Mouse (Mus musculus) CD4-positive, CD25-positive, alpha-beta regulatory T cell, adult 4 months (primary cell): Measurements from ENCODE around the gene Arid3a. TPM values are rescaled to one million over a fixed set of nuclear protein-coding genes. Genes with fewer than 3 reads are reported as not detected.

ENCODE experiments used
- ATAC-seq: one replicate; pipeline ENCODE4 v1.8.0; 2017
- polyA plus RNA-seq, 2 experiments: library from polyadenylated mRNA; unstranded; fragments of 100-300 nt; shearing (Covaris generic); gene quantifications; one replicate each; pipeline ENCODE4 v1.2.1; 2017

Arid3a gene
- polyA plus RNA-seq, 2 experiments from 2014 or later: 2.7 to 3.3 TPM

DNA sequence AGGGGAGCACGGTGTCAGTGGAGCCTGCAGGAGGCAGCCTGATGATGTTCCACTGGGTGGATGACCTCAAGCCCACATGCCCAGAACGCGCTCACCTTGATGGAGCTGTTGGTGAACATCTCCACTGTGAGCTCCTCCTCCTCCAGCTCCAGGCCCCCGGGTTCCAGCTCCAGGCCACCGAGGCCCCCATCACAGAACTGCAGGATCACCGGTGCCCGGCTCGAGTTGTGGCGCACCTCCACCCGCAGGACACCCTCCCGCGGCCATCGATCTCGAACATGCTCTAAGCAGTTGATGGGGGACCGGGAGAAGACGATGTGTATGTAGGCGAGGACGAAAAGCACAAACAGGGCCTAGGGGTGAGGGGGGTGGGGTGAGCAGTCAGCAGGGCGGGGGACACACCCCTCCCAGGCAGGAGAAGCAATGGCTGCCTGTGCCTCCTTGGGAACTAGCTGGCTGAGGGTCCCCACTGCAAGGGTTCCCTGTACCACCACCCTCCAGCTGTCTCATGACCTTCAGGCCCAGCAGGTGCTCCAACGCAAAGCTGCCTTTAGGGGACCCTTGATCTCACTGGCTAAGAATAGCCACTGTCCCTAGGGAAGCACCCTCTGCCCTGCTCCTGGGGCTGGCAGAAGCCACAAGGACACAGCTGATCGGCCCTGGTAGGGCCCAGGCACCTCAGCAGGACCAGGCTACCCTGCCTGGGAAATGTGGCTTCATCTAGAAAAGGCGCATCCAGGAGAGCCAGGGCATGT lies 52.7 kb downstream of the Arid3a start:
- ATAC-seq: no peak

DNA sequence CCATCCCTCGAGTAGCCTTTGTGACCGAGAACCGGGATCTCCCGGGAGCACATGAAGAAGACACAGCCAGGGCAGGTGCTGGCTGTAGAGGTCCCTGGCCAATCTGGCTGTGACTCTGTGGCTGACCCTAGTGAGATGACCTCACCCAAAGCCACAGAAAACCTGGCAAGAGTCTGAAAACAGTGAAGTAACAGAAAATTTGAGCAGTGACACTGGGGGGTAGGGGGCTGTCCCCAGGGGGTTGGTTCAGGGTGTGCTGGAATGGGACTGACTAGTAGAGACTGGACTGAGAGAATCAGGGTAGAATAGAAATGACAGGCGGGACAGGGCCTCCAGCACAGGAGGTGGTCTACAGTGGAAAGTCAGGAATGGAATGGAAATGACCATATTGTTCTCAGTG lies 56.4 kb downstream of the Arid3a start:
- ATAC-seq: no peak

DNA sequence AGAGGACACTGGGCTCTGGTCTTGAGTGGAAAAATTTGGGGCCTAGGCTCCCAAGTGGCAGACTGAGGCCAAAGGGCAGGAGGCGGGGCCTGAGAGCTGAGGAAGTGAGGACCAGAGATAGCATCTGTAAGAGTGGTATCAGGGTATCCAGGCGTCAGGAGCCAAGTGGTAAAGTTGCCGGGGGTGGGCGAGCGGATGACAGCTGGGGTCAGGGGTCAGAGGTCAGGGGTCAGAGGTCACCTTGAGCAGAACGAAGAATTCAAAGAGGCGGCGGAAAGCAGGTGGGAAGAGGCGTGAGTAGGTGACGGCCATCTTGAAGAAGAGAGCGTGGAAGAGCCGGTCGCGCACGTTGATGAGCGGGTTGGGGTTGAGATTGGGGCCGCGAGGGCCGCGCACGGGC lies 56.8 kb downstream of the Arid3a start:
- ATAC-seq: no peak

DNA sequence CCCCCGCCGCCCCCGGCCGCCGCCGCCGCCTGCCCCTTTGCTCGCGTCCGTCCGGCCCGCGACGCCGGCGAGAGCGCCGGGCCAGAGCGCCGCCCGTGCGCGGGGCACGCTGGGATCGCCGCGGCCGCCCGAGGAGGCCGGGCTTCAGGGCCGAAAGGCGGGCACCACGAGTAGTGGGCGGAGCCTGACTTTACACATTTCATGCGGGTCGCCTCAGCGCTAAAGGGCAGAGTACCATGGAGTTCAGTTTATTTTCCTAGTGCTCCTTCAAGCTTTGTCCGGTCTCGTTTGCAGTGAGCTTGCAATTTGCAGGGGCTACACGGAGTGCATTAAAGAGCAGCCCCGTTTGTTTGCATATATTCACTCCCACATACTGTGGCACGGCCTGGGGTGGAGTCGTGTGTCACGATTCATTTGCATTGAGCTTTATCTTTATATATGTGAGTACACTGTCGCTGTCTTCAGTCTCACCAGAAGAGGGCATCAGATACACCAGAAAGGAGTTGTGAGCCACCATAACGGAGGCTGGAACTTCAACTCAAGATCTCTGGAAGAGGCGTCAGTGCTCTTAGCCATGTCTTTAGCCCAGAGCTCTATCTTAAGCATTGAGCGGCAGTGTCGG lies 57.5 kb downstream of the Arid3a start, which contains the start of gene Tmem259:
Gene Tmem259 (minus strand): TSS at position 136 of the 622 bp plus-strand sequence.
- ATAC-seq: peak; percentile 67

DNA sequence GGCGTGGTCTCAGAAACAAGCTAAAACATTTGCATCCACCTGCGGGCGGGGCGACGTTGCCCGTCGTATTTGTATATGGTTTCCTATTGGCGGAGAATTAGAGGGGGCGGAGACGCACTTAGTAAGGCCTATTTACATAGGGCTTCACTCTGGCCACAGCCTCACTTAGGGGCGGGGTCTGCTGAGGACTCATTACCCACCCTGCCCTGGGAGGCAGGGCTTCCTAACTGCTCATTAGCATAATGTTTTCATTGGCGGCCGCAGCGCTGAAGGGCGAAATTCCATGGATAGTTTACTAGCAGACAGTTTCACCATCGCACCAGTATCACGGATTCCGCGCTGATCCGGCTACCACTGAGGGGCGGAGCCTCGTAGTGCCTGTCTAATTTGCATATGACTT lies 58.0 kb downstream of the Arid3a start:
- ATAC-seq: peak; percentile 78

DNA sequence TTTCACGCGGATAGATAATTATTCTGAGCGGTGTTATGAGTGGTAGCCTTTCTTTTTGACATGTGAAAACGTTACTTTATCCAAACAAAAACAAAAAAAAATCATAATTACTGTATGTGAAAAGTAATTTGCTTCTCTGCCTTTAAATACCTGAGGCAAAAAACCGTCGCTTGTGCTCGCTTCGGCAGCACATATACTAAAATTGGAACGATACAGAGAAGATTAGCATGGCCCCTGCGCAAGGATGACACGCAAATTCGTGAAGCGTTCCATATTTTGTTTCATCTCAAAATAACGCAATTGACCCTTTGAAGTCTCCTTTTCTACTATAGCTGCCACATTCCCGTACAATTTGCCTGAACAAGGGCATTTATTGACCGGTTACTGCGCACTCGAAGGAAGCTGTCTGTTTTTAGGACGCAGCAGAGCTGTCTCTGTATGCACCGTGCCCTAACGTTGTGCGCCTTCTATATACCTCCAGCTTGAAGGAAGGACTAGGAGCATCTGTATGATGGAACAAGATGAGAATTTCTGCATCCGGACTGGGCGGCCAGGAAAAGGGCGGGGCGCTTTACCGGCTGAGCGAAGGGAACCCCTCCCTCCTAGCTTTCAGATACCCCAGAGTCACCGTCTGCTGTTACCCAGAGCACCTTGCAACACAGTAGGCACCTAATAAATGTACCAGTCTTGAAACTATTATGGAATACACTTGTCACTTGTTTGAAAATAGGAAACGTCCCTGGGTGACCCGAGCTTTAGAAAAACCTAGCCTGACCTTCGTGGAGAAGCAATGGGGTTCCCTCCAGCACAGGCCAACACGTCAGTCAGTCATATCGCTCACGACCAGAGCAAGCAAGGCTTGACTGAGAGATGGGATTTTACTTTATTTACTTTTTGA lies 58.7 kb downstream of the Arid3a start:
- peak; percentile 18 for ATAC-seq

DNA sequence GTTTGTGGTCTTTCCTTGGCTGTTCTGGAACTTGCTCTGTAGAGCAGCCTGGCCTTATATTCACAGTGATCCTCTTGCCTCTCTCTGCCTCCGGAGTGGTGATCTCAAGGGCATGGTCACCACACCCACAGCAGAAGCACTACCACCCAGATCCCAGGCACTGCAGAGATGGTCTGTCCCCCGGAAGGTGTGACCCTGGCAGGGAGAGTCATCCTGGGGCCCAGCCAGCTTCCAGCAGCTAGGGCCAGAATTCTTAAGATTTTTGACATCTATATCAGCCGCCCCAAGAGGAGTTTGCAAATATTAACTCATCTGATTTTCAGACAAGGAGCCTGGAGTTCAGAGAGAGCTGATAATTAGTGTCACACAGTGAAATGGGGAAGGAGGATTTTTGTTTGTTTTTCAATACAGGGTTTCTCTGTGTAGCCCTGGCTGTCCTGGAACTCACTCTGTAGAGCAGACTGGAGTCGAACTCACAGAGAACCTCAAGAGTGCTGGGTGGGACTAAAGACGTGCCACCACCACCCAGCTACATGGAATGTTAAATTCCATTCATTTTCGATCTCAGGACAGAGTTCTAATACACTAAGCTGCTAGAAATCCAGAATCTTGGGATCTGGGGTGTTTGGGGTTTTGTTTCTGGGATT lies 59.5 kb downstream of the Arid3a start:
- ATAC-seq: no peak

DNA sequence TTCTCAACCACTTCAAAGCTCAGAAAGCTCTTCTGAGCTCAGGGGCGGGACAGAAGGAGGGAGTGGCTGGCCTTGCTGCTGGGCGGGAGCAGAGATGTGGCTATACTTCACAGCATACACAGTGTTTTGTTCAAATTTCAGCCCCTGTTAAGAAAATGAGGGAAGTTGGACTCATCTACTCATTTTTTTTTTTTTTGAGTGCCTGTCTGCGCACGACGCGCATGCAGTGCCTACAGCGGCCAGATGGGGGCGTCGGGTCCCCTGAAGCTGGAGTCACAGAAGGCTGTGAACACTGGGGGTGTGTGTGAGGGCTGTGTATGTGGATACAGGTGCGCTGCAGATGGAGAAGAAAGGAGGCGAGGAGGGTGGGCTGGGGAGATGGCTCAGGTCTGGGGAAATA lies 60.1 kb downstream of the Arid3a start:
- ATAC-seq: peak; percentile 18

DNA sequence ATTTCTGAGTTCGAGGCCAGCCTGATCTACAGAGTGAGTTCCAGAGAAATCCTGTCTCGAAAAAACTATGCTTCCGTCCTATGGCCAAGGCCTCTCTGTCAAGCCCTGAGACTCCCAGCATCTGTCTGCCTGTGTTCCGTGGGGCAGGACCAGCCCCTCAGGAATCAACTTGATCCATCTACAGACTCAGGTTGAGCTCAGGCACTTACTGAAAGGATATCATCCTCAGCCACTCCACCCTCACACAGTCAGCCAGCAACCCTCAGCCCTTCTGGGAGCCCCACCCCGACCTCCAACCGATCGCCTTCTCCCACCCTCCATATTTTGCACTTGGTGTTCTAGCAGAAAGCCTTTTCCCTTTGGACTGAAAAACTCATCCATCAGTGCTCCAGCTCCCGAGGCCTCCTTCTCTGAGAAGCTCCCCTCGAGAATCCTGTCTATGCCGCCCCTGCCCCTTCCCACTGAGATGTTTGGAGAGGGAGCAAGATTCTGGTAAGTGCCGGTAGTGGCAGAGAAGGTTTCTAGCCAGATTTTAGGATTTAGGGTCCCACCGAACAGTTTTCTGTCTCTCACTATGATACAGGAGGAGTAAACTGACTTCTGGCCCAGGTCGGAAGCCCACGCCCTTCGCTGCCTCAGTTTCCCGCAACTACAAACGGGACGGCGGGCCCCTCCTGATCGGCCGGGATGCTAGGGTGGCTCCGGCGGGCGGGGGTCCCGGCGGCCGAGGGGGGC lies 61.1 kb downstream of the Arid3a start:
- ATAC-seq: no peak

DNA sequence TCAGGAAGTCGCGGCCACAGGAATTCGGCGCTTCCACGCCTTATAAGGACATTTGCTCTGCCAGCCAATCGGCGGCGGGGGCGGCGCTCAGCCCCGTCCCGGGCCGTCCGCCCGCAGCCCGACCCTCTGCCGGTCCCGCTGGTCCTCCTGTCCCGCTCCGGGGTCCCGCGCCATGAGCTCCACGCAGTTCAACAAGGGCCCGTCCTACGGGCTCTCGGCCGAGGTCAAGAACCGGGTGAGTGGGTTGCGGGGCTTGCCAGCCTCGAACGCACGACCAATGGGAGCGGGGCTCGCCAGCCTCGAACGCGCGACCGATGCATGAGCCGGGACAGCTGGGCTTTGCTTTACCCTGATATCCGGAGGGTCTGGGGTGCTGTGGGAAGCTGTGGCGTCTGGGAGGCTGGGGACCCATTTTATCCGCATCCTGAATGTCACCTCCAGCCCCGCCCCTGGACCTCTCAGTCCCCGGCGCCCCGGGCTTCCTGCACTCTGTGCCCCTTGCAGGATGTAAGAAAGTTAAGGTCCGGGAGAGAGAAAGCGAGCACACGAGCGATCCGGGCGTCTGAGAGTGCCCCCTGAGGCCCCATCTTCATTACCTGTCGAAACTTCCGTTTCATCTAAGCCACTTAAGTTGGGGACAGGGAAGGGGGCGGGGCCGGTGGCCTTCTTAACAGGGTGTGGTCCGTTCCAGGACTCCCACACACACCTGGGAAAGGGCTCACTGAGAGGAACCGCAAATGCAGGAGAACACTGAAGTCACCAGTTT lies 61.8 kb downstream of the Arid3a start, which contains the start of gene Cnn2:
Gene Cnn2 (plus strand): TSS at position 79 of the 766 bp plus-strand sequence.
- ATAC-seq: peak; percentile 7

DNA sequence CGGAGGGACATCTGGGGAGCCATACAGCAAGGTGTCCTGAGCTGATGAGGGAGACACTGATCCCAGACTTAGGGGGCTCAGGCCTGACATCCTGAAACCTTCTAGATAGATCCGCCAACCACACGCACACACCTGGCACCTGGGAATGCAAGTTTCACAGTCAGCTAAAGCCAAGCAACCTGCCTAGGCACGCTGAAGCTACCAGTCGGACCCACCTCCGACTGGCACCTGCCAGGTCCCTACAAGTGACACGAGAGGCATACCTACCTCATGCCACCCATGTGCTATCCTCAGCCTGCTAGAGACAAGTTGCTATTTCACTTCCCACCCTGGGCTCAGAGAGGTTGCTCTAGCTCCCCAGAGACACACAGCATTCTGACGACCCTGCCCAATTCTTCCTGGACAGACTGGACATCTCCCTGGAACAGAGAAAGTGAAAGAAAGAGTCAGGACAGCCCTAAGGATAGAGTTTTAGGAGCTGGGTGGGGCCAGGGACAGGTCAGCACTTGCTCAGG lies 62.5 kb downstream of the Arid3a start:
- no peak for ATAC-seq

DNA sequence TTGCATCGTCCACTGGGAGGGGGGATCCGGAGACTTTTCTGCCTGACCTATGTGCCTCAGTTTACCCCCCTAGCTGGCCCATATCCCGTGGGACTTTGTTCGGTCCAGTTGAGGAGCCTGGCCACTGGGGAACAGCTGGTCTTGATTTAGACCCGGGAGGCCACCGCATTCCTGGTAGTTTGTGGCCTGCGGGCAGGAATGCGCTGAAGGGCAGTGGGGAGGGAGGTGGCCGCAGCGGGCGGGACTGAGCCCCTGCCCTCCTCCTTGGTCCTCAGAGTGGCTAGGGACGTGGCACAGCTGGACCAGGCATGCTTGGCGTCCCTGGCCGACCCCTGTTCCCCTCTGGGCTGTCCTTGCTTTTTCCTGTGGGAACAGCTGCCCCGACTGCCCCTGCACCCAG lies 63.0 kb downstream of the Arid3a start:
- no peak for ATAC-seq

DNA sequence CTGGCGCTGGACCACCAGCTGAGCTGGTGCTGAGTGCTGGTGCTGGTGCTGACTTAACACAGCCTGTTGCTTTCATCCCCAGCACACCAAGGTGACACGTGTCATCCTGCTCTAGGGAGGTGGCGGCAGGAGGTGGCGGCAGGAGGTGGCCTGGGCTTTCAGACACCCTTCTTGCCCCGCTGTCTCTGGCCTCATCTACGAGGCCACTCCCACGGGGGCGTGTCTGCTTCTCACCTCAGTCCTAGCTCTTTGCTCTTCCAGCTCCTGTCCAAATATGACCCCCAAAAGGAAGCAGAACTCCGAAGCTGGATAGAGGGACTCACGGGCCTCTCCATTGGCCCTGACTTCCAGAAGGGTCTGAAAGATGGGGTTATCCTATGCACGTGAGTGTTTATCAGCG lies 64.3 kb downstream of the Arid3a start:
- no peak for ATAC-seq

DNA sequence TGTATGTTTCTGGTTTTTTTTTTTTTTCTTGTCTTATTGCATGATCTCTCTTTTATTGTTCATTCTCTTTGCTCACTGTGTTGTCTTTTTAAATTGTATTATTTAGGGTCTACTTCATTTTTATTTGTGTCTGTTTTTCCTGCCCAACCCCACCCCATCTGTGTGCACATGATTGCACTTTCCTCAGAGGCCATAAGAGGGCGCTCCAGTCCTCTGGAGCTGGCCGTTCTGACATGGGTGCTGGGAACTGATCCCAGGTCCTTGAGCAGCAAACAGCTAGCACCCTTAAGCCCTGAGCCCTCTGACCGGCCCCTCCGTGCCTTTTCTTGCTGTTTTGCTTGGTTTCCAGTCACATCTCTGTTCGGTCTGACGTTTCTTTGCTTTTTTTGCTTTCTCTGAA lies 64.7 kb downstream of the Arid3a start:
- no peak for ATAC-seq

DNA sequence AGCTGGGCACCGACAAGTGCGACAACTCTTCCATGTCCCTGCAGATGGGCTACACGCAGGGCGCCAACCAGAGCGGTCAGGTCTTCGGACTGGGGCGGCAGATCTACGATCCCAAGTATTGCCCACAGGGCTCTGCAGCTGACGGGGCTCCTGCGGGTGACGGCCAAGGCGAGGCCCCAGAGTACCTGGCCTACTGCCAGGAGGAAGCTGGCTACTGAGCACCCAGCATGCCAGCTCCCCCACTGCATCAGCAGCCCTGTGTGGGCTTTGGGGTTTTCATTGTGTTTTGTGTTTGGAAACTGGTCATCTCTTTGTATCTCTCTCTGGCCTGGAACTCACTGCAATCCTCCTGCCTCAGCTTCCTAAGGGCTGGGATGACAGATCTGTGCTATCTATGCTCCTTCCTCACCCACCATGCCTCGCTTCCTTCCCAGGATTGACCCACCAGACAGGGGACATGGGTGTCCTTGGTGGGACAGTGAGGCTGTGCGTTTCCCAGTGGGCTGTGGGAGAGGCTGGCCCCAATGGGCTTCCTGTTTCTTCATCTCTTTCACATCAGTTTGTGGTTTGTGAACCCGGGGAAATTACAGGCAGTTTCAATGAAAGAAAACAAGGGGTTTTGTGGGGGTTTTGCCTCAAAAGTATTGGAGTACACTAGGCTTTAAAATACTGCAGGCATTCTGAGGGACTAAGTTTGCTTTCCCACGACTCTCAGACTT lies 67.7 kb downstream of the Arid3a start:
- peak; percentile 17 for ATAC-seq

DNA sequence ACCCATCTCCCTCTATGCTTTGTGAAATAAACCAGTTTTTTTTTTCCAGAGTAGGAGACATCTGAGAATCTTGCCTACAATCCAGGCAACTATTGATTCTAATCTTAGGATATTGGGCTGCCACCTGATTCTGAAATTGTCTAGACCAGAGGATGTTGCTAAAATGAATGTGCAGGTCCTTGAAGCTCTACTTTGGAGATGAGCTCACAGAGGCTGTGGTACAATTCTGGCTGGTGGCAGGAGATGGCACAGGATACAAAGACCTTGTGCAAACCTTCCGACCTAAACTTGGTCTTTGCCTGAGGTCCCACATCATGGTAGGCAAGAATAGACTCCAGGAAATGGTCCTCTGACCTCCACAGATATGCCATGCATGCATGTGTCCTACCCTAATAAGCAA lies 68.8 kb downstream of the Arid3a start:
- ATAC-seq: peak; percentile 16

DNA sequence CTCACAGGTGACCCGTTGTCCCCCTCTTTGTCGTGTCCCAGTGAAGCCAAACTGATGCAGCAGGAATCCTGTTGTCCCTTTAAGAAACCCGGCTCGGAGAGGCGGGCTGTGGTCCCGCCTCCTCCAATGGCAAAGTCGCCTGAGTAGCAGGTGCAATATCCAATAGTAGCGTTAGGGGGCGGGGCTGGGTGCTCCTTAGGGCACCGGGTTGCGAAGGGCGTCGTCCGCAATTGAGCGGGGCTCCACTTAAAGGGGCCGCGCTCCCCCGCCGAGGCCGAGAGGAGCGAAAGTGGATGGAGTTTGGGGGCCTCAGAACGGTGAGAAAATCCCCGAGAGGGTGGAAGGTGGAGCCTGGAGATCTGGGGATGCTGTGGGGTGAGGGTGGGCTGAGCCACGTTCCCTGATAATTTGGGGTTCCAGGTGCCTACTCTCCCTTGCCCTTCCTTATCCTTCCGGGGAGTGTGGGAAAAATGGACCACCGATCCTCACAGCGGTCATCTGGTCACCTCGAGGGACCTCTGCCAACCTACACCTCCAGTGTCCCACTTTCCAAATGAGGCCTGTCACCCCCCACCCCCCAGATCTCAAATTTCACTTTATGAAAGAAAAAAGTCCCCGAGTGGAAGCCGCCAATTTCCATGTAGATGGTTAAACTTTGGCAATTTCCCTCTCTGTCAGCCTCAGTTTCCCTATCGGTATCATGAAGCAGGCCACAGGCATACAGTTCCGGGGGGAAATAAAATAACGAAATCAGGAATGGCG lies 69.6 kb downstream of the Arid3a start, which contains the start of gene Abca7:
Gene Abca7 (plus strand): TSS at position 223 of the 762 bp plus-strand sequence.
- peak; percentile 93 for ATAC-seq

DNA sequence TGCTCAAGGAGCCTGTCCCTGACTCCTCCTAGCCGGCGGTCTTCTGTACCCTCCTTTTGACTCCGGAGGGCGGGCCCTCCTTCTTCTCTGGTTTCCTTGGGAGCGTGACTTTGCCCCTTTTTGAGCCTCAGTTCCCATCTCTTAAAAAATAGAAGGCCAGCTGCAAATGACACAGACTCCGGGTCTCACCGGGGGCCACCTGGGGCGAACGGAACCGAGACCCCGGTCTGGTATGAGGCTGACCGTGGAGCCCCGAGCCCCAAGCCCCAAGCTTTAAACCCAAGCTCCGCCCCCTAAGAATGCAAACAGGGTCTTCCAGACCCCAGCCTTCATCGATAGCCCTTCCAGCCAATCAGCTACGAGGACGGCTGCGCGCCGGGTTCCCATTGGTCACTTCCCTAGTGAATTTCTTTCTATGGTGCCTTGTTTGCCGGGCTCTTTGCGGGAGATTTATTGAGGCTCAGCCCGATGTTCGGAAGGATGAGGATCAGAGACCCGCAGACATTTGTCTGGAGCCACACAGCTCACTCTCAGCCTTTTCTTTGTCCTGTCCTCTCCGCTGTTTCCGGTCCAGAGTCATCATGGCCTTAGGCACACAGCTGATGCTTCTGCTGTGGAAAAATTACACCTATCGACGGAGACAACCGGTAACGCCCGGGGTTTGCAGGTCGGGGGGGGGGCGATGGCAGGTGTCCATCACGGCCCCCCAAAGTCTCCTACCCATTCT lies 70.4 kb downstream of the Arid3a start:
- peak; percentile 25 for ATAC-seq

DNA sequence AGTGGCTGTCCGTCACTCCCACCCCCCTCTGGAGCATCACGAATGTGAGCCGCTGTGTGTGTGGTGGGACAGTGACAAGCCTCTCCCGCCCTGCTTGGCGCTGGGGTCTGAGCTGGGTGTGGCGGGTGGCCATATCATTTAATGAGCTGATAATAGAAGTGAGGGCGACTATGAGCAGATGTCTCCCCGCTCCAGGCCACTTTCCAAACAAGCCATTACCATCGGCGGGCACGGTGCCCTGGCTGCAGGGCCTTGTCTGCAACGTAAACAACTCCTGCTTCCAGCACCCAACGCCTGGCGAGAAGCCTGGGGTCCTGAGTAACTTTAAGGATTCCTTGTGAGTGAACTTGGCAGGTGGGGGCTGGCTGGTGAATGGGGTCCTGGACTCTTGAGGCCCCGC lies 71.0 kb downstream of the Arid3a start:
- no peak for ATAC-seq
